Comparison of ENCODE assay signal across 9 mouse cellular contexts in genomic region chr1:151686696-151687095, GRCm38 (mm10).
A peak's percentile ranks its signal among the peaks of the same experiment; 100 is the strongest.
DNase-seq lines count a peak whose midpoint lies in the region; ATAC-seq lines count a peak whose summit lies in the region.
"Had no signal": no experiment of that assay in that cellular context is flagged by ENCODE, and none has a peak within 500 bp of the region (broad histone marks: within the 10 kb centered on the region; RNA-seq: fewer than 3 reads in every experiment).

No protein-coding gene starts in this region.

- ATAC-seq in frontal cortex, adult (ENCODE audit: low TSS enrichment): peak; percentile 64; the same call in 1 of the 2 replicates
- no peak for ATAC-seq in hindbrain, embryonic 14.5 days (ENCODE audit: low FRiP score)

- H3K27ac ChIP-seq in hindbrain, embryonic 14.5 days: no peak overlapping the region

- no peak overlapping the region for H3K9ac ChIP-seq in hindbrain, embryonic 14.5 days

- no peaks in the 10 kb centered on the region for H3K9me3 ChIP-seq in hindbrain, embryonic 14.5 days (ENCODE audit: control insufficient read depth, low read length)

- no peak overlapping the region for H3K4me2 ChIP-seq in hindbrain, embryonic 14.5 days (replicated peaks)

- H3K4me1 ChIP-seq in hindbrain, embryonic 14.5 days (replicated peaks; ENCODE audit: control insufficient read depth, insufficient read depth, low read length): peaks cover 6% of the 10 kb centered on the region; the same call in 1 of the 2 replicates

- no peak for DNase-seq in frontal cortex, postnatal 14 days (ENCODE audit: low spot score in 2 of 2)
- DNase-seq in NIH3T3 (ENCODE audit: low read depth): peak; percentile 88
- peak; percentile 82 to 90 for DNase-seq in heart, adult 9 months (ENCODE audit: low spot score in 2 of 2)
- DNase-seq in lung, postnatal 14 days: peak; percentile 40
- DNase-seq in cerebellum, adult 11 months: no peak
- no peak for DNase-seq in hindbrain, embryonic 14.5 days (ENCODE audit: low spot score)
- no peak for DNase-seq in T-cell, adult 2 months (ENCODE audit: low spot score)

- H3K27me3 ChIP-seq in hindbrain, embryonic 14.5 days (ENCODE audit: control insufficient read depth, insufficient read depth, low read length): no peaks in the 10 kb centered on the region

- H3K36me3 ChIP-seq in hindbrain, embryonic 14.5 days (replicated peaks; ENCODE audit: control insufficient read depth, insufficient read depth): no peaks in the 10 kb centered on the region

- H3K4me3 ChIP-seq in hindbrain, embryonic 14.5 days (replicated peaks; ENCODE audit: low read length): no peak overlapping the region
- H3K4me3 ChIP-seq: erythroblast, embryonic 14.5 days had no signal

- 72% methylated on average over 8 of the region's 8 CpGs for WGBS in hindbrain, embryonic 14.5 days

Comparison
In these comparisons a context has a peak if more than half of its experiments do, and no peak if none do; other contexts are left out.
1. DNase-seq: peak in NIH3T3 (single experiment), heart, adult 9 months (2 of 2) and lung, postnatal 14 days (single experiment); none in frontal cortex, postnatal 14 days (0 of 2), cerebellum, adult 11 months (single experiment), hindbrain, embryonic 14.5 days (single experiment) and T-cell, adult 2 months (single experiment).